Mouse (Mus musculus) ES-E14 (cell line): Measurements from ENCODE around the gene Irf1. TPM values are rescaled to one million over a fixed set of nuclear protein-coding genes. Genes with fewer than 3 reads are reported as not detected.

Experiments used
- DNase-seq: peaks from one replicate; pipeline ENCODE4 v3.0.0-alpha.2; 2013; ENCODE audit warnings: low read depth, low spot score
- H3K27ac ChIP-seq: 2 replicates; pipeline ENCODE4 v1.5.1; 2012; ENCODE audit warnings: low read depth, mild to moderate bottlenecking, low read length, moderate library complexity, mixed read lengths; ENCODE audit not compliant: poor library complexity, insufficient read depth, severe bottlenecking
- H3K36me3 ChIP-seq: 2 replicates; pipeline ENCODE4 v1.6.1; 2012; ENCODE audit warnings: mild to moderate bottlenecking, low read length, moderate library complexity, mixed read lengths; ENCODE audit not compliant: control insufficient read depth, poor library complexity, insufficient read depth, severe bottlenecking
- H3K4me1 ChIP-seq, 2 experiments: fragments of 150-350 bp in 1 of 2; sonication (generic) in 1 of 2; 2 replicates each; pipeline ENCODE4 v1.6.1; 2012; ENCODE audit warnings: low read length in 2 of 2, mild to moderate bottlenecking in 1 of 2, mixed read lengths in 1 of 2; ENCODE audit not compliant: control insufficient read depth in 2 of 2, insufficient read depth in 2 of 2, poor library complexity in 1 of 2
- H3K4me3 ChIP-seq, 2 experiments: fragments of 150-350 bp in 1 of 2; sonication (generic) in 1 of 2; 2 replicates each; pipeline ENCODE4 v1.5.1; 2012; ENCODE audit warnings: low read length in 2 of 2, low read depth in 1 of 2, mild to moderate bottlenecking in 1 of 2, mixed read lengths in 1 of 2; ENCODE audit not compliant: insufficient read depth in 1 of 2, poor library complexity in 1 of 2, severe bottlenecking in 1 of 2
- H3K9ac ChIP-seq: 2 replicates; pipeline ENCODE4 v1.6.1; 2012; ENCODE audit warnings: low read depth, mild to moderate bottlenecking, low read length, mixed read lengths; ENCODE audit not compliant: poor library complexity, insufficient read depth, severe bottlenecking
- H3K9me3 ChIP-seq: fragments of 150-350 bp; sonication (generic); 2 replicates; pipeline ENCODE4 v1.6.1; 2012; ENCODE audit warnings: low read depth, mild to moderate bottlenecking, low read length; ENCODE audit not compliant: control insufficient read depth, insufficient read depth
- CHD2 ChIP-seq: IDR thresholded peaks from 2 replicates; pipeline ENCODE4 v1.6.1; 2014; ENCODE audit warnings: mild to moderate bottlenecking, low read depth, low read length, inconsistent platforms
- HCFC1 ChIP-seq: IDR thresholded peaks from 2 replicates; pipeline ENCODE4 v1.6.1; 2012; ENCODE audit warnings: low read length, inconsistent platforms, borderline replicate concordance; ENCODE audit not compliant: insufficient read depth
- MAFK ChIP-seq: IDR thresholded peaks from 2 replicates; pipeline ENCODE4 v1.6.1; 2014; ENCODE audit warnings: mild to moderate bottlenecking, low read depth, low read length, inconsistent platforms; ENCODE audit not compliant: insufficient read depth
- ZC3H11A ChIP-seq: IDR thresholded peaks from 2 replicates; pipeline ENCODE4 v1.6.1; 2012; ENCODE audit warnings: low read depth, mild to moderate bottlenecking, inconsistent platforms, low read length, borderline replicate concordance
- ZNF384 ChIP-seq: IDR thresholded peaks from 2 replicates; pipeline ENCODE4 v1.6.1; 2012; ENCODE audit warnings: low read depth, low read length, inconsistent platforms
- in situ Hi-C, 2 experiments: fragments of 600-800 bp; cut with MboI; formaldehyde crosslinking; loops; one replicate each; pipeline ENCODE4 v1.15.1; 2025; ENCODE audit warnings: low sequenced_read_pairs in 2 of 2, inconsistent platforms in 1 of 2; ENCODE audit not compliant: unreplicated experiment in 2 of 2
- total RNA-seq: library from RNA; depleted of rRNA; stranded (reverse); fragments of 300-350 nt; gene quantifications from 2 replicates; pipeline ENCODE4 v1.2.3, GENCODE M21; 2012

Gene Irf1
- total RNA-seq, 1 experiment: 28.0 TPM

DNA sequence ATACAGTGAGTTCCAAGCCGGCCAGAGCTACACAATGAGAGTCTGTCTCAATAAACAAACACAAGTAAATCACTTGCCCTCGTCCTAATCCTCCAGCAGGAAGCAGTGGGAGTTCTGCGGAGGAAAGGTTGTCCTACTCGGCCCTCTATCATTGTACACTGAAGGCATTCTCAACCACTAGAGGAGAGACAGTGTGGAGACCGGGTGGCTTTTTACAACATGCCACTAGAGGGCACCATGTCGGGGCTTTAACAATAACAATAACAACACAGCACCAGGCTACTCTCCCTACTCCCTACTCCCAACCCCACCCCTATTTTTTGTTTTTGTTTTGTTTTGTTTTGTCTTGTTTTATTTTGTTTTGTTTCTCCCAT lies 32.3 kb upstream of the Irf1 start:
- Histone ChIP-seq H3K36me3 (no peaks in the 10 kb centered on the region), H3K4me1 (peaks cover 0 to 2% of the 10 kb centered on the region in 2 experiments; a peak in 1 of 4 replicates), H3K9me3 (no peaks in the 10 kb centered on the region), H3K4me3 (no peak overlapping the region), H3K9ac (no peak overlapping the region), H3K27ac (no peak overlapping the region)
- TF ChIP-seq ZNF384 (no peak), ZC3H11A (no peak), MAFK (no peak), HCFC1 (no peak), CHD2 (no peak)
- in situ Hi-C loops: no loop called here
- no peak for DNase-seq

DNA sequence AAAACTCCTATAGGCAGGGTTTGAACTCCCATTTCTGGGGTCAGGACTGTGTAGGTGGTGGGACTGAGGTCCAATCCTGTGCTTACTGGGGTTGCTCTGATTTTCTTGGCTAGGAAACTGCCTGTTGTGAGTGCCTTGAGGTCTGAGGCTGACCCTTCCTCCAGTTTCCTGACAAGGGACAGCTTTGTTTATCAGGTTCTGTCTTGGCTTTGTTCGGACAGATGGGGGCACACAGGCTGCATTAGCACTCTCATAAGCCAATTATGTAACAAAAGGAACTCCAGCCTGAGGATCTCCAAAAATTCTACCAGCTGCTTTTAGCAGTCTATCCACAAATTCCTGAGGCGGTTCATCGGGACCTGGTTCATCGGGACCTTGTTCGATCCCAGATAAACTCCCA lies 27.5 kb upstream of the Irf1 start:
- Histone ChIP-seq H3K36me3 (no peaks in the 10 kb centered on the region), H3K9ac (no peak overlapping the region), H3K4me3 (no peak overlapping the region), H3K27ac (no peak overlapping the region), H3K4me1 (peaks cover 0 to 5% of the 10 kb centered on the region in 2 experiments; a peak in 1 of 4 replicates), H3K9me3 (no peaks in the 10 kb centered on the region)
- no peak for TF ChIP-seq ZNF384
- no peak for TF ChIP-seq ZC3H11A
- no peak for TF ChIP-seq MAFK
- TF ChIP-seq CHD2: no peak
- TF ChIP-seq HCFC1: no peak
- no peak for DNase-seq
- in situ Hi-C loops: no loop called here

DNA sequence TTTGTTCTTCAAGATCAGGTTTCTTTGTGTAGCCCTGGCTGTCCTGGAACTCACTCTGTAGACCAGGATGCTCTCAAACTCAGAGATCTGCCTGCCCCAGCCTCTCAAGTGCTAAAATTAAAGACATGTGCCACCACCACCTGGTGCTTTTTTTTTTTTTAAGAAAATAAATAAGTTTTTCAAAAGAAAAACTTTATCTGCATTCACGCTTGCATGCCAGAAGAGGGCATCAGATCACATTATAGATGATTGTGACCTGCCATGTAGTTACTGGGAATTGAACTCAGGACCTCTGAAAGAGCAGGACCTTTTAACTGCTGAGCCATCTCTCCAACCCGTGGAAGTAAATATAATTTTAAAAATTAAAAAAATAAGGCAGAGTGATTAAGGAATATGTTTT lies 24.6 kb upstream of the Irf1 start:
- H3K9me3 ChIP-seq: no peaks in the 10 kb centered on the region

DNA sequence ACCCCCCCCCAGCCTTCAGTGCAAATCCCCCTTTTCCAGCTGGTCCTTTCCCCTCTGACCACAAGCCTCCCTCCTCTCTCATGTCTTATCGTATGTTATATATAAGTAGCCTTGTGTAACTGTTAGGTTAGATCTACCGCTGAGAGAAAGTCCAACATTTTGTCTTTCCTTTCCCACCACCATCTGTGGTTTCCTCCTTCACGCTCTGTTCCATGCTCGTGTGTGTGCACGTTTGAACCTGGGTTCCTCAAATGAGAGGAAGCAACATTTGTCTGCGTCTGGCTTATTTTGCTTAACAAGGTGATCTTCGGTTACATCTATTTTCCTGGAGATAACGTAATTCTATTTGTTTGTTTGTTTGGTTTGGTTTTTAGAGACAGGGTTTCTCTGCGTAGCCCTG lies 21.8 kb upstream of the Irf1 start:
- TF ChIP-seq ZC3H11A (no peak), MAFK (no peak), CHD2 (no peak)
- Histone ChIP-seq H3K4me3 (no peak overlapping the region), H3K36me3 (no peaks in the 10 kb centered on the region), H3K9me3 (no peaks in the 10 kb centered on the region), H3K4me1 (peaks cover 0 to 16% of the 10 kb centered on the region in 2 experiments; a peak in 1 of 4 replicates), H3K27ac (no peak overlapping the region), H3K9ac (no peak overlapping the region)
- DNase-seq: no peak
- in situ Hi-C loops: no loop called here

More for the DNA sequence above, 24.6 kb upstream of the Irf1 start:
- no peak overlapping the region for H3K4me3 ChIP-seq
- no peak for TF ChIP-seq ZC3H11A
- no peak for TF ChIP-seq ZNF384
- TF ChIP-seq CHD2: no peak
- no peak for TF ChIP-seq MAFK
- no peak for TF ChIP-seq HCFC1
- H3K36me3 ChIP-seq: no peaks in the 10 kb centered on the region
- no peak for DNase-seq
- in situ Hi-C loops: no loop called here
- H3K27ac ChIP-seq: no peak overlapping the region
- no peak overlapping the region for H3K9ac ChIP-seq
- H3K4me1 ChIP-seq: peaks cover 0 to 16% of the 10 kb centered on the region in 2 experiments; a peak in 1 of 4 replicates

DNA sequence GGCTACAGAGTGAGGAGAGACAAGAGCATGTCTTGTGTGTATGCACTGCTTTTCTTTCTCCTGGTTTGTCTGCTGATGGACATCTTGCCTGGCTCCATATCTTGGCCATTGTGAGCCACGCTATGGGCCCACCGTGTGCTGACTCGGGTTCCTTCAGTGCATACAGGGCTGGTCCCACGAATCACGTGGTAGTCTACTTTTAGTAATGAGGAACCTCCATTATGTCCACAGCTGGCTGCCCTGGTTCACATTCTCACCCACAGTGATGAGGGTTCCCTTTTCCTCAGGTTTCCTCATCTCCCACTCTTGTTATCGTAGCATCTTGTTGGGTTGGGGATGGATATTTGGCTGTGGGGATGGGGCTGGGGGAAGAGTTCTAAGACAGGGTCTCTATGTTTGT lies 21.2 kb upstream of the Irf1 start:
- Histone ChIP-seq H3K36me3 (no peaks in the 10 kb centered on the region), H3K9ac (no peak overlapping the region), H3K27ac (no peak overlapping the region), H3K4me1 (peaks cover 0 to 16% of the 10 kb centered on the region in 2 experiments; a peak in 1 of 4 replicates), H3K9me3 (no peaks in the 10 kb centered on the region), H3K4me3 (no peak overlapping the region)
- no peak for DNase-seq
- in situ Hi-C loops: no loop called here
- TF ChIP-seq ZC3H11A (no peak), MAFK (no peak), ZNF384 (no peak), HCFC1 (no peak), CHD2 (no peak)
